Mouse (Mus musculus): ENCODE measurements at regions not wholly inside any gene's neighbourhood (a gene's known extent, or its start where the extent isn't known, plus 50 kb on each side); places are given as distances from the start of the nearest gene placed in this dataset.

DNA sequence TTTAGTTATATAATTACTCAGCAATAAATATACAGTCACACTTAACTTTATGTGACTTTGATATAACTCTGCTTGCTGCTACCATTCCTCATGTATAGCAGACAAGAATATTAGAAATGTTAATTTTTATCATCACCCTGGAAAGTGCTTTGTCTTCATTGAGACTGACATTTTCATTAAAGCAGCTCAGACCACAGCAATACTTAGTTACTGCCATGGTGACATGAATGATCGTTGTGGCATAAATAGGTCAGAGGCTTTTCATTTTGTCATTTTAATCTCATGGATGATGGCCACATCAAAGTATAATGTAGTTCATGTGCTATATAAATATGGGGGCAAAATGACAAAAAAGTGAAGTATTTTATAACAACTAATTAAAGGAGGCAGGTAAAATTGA, 498.1 kb downstream of the Slc22a22 start:
- 85% methylated on average over 1 of the region's 1 CpGs for WGBS
- Histone ChIP-seq H3K4me2 (ENCODE audit: low read depth, low read length) (no peak overlapping the region), H3K4me3 (ENCODE audit: low read length) (no peak overlapping the region), H3K9ac (ENCODE audit: low read length) (no peak overlapping the region), H3K4me1 (ENCODE audit: control insufficient read depth, insufficient read depth, low read length) (no peaks in the 10 kb centered on the region), H3K36me3 (ENCODE audit: control insufficient read depth, insufficient read depth) (no peaks in the 10 kb centered on the region), H3K9me3 (replicated peaks; ENCODE audit: control insufficient read depth, low read length) (no peaks in the 10 kb centered on the region), H3K27me3 (ENCODE audit: control insufficient read depth, insufficient read depth, low read length) (no peaks in the 10 kb centered on the region), H3K27ac (ENCODE audit: low read length) (no peak overlapping the region)
- no peak for ATAC-seq (replicated peaks; ENCODE audit: extremely low read depth, insufficient read depth, low FRiP score)

GRCm38 (mm10) chr15:56975446-56976433, 501.7 kb downstream of the Slc22a22 start:
- Histone ChIP-seq H3K4me1 (ENCODE audit: control insufficient read depth, insufficient read depth, low read length) (no peaks in the 10 kb centered on the region), H3K4me3 (ENCODE audit: low read length) (no peak overlapping the region), H3K4me2 (ENCODE audit: low read depth, low read length) (no peak overlapping the region), H3K9me3 (replicated peaks; ENCODE audit: control insufficient read depth, low read length) (no peaks in the 10 kb centered on the region), H3K36me3 (ENCODE audit: control insufficient read depth, insufficient read depth) (no peaks in the 10 kb centered on the region), H3K27me3 (ENCODE audit: control insufficient read depth, insufficient read depth, low read length) (no peaks in the 10 kb centered on the region), H3K9ac (ENCODE audit: low read length) (no peak overlapping the region), H3K27ac (ENCODE audit: low read length) (no peak overlapping the region)
- ATAC-seq (replicated peaks; ENCODE audit: extremely low read depth, insufficient read depth, low FRiP score) = no peak
- WGBS = 74% methylated on average over 4 of the region's 4 CpGs

DNA sequence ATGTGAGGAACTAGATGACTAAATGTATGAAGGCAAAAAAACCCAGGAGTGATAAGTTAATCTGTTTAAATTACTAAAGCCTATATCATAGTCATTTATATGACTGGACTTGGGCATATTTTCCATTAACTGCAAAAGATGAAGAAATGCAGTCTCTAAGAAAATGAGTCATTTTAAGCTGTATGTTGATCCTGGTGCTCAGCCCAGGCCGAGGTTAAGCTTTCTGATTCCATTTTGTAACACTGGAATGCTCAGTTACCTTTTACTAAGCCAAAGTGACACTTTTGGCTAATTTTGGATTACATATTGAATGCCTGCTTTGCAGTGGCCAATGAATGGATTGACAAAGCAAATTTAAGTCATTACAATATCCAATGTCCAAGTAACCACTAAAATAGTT, 507.3 kb downstream of the Slc22a22 start:
- Histone ChIP-seq H3K9ac (ENCODE audit: low read length) (no peak overlapping the region), H3K9me3 (replicated peaks; ENCODE audit: control insufficient read depth, low read length) (no peaks in the 10 kb centered on the region), H3K36me3 (ENCODE audit: control insufficient read depth, insufficient read depth) (no peaks in the 10 kb centered on the region), H3K4me2 (ENCODE audit: low read depth, low read length) (no peak overlapping the region), H3K4me1 (ENCODE audit: control insufficient read depth, insufficient read depth, low read length) (no peaks in the 10 kb centered on the region), H3K4me3 (ENCODE audit: low read length) (no peak overlapping the region), H3K27ac (ENCODE audit: low read length) (no peak overlapping the region), H3K27me3 (ENCODE audit: control insufficient read depth, insufficient read depth, low read length) (no peaks in the 10 kb centered on the region)
- WGBS = 62% methylated on average over 1 of the region's 1 CpGs
- no peak for ATAC-seq (replicated peaks; ENCODE audit: extremely low read depth, insufficient read depth, low FRiP score)

DNA sequence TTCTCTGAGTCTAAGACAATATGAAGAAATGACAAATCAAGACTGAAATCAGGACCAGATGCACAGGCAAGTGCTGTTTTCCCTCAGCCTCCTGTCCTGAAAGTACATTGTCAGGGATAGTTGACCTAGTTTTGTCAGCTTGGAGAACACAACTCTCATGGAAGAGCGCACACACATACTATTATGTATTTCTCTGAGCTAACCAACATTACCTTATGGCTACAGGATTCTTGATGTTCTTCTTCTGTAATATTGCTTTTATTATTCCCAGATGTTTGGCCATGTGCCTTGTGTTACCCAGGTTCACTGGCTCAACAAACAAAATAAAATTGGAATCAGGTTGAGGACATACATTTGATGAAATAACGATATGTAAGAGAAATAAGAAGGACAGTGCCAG, 521.1 kb downstream of the Slc22a22 start:
- no peak for ATAC-seq (replicated peaks; ENCODE audit: extremely low read depth, insufficient read depth, low FRiP score)
- 87% methylated on average over 2 of the region's 2 CpGs for WGBS
- H3K9me3 ChIP-seq (replicated peaks; ENCODE audit: control insufficient read depth, low read length) = no peaks in the 10 kb centered on the region
- H3K4me1 ChIP-seq (ENCODE audit: control insufficient read depth, insufficient read depth, low read length) = no peaks in the 10 kb centered on the region
- no peaks in the 10 kb centered on the region for H3K27me3 ChIP-seq (ENCODE audit: control insufficient read depth, insufficient read depth, low read length)
- no peak overlapping the region for H3K9ac ChIP-seq (ENCODE audit: low read length)
- H3K4me2 ChIP-seq (ENCODE audit: low read depth, low read length) = no peak overlapping the region
- H3K36me3 ChIP-seq (ENCODE audit: control insufficient read depth, insufficient read depth) = no peaks in the 10 kb centered on the region
- H3K4me3 ChIP-seq (ENCODE audit: low read length) = no peak overlapping the region
- H3K27ac ChIP-seq (ENCODE audit: low read length) = no peak overlapping the region

- H3K9me3 ChIP-seq (replicated peaks; ENCODE audit: control insufficient read depth, low read length) = no peaks in the 10 kb centered on the region
- H3K4me3 ChIP-seq (ENCODE audit: low read length) = no peak overlapping the region
- no peaks in the 10 kb centered on the region for H3K36me3 ChIP-seq (ENCODE audit: control insufficient read depth, insufficient read depth)
These were observed 525.2 kb downstream of the Slc22a22 start for GRCm38 (mm10) chr15:56952176-56952575.

DNA sequence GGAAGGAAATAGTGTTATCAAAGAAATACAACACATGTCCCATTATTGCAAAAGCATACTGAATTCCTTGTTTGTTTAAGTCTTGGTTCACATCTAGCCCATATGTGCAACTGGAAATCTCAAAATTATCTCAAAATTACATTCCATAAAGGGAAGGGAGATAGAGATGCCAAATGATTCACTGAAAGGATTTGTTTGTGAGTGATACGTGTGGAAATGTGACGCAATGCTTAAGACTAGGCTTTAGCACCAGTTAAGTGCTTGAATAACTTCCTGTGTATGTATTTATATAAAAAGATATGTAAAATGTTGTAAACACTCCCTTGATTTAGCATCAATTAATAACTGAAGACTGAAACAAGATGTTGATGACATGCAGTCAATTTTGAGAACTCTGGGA, 526.6 kb downstream of the Slc22a22 start:
- Histone ChIP-seq H3K4me1 (ENCODE audit: control insufficient read depth, insufficient read depth, low read length) (no peaks in the 10 kb centered on the region), H3K27me3 (ENCODE audit: control insufficient read depth, insufficient read depth, low read length) (no peaks in the 10 kb centered on the region), H3K9ac (ENCODE audit: low read length) (no peak overlapping the region), H3K4me2 (ENCODE audit: low read depth, low read length) (no peak overlapping the region), H3K27ac (ENCODE audit: low read length) (no peak overlapping the region), H3K9me3 (replicated peaks; ENCODE audit: control insufficient read depth, low read length) (no peaks in the 10 kb centered on the region), H3K4me3 (ENCODE audit: low read length) (no peak overlapping the region), H3K36me3 (ENCODE audit: control insufficient read depth, insufficient read depth) (no peaks in the 10 kb centered on the region)
- no peak for ATAC-seq (replicated peaks; ENCODE audit: extremely low read depth, insufficient read depth, low FRiP score)
- 68% methylated on average over 2 of the region's 2 CpGs for WGBS

More at GRCm38 (mm10) chr15:56952176-56952575, 525.2 kb downstream of the Slc22a22 start:
- H3K4me1 ChIP-seq (ENCODE audit: control insufficient read depth, insufficient read depth, low read length) = no peaks in the 10 kb centered on the region
- no peaks in the 10 kb centered on the region for H3K27me3 ChIP-seq (ENCODE audit: control insufficient read depth, insufficient read depth, low read length)
- no peak overlapping the region for H3K27ac ChIP-seq (ENCODE audit: low read length)
- H3K9ac ChIP-seq (ENCODE audit: low read length) = no peak overlapping the region
- no peak overlapping the region for H3K4me2 ChIP-seq (ENCODE audit: low read depth, low read length)
- no peak for ATAC-seq (replicated peaks; ENCODE audit: extremely low read depth, insufficient read depth, low FRiP score)

DNA sequence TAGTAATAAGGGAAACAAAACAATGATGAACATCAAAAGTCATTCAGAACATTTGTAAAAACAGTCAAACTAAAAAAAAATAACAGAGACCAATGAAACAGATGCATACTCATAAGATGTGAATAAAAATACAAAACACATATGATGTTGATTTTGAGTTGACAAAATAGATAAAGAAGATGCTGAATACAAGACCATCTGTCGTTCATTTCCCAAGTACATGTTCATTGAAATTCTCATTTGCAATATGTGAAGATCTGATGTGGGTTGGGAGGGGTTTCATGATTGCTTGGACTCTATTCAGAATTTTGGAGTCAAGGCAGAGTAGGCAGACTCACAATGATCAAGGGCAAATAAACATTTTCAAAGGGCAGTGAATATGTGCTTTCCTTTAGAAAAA, 536.5 kb downstream of the Slc22a22 start:
- Histone ChIP-seq H3K4me1 (ENCODE audit: control insufficient read depth, insufficient read depth, low read length) (no peaks in the 10 kb centered on the region), H3K4me3 (ENCODE audit: low read length) (no peak overlapping the region), H3K4me2 (ENCODE audit: low read depth, low read length) (no peak overlapping the region), H3K9me3 (replicated peaks; ENCODE audit: control insufficient read depth, low read length) (no peaks in the 10 kb centered on the region), H3K9ac (ENCODE audit: low read length) (no peak overlapping the region), H3K27ac (ENCODE audit: low read length) (no peak overlapping the region), H3K27me3 (ENCODE audit: control insufficient read depth, insufficient read depth, low read length) (no peaks in the 10 kb centered on the region), H3K36me3 (ENCODE audit: control insufficient read depth, insufficient read depth) (no peaks in the 10 kb centered on the region)
- WGBS = 85% methylated on average over 1 of the region's 1 CpGs
- no peak for ATAC-seq (replicated peaks; ENCODE audit: extremely low read depth, insufficient read depth, low FRiP score)

GRCm38 (mm10) chr15:56896553-56896952, 580.9 kb downstream of the Slc22a22 start:
- no peak for ATAC-seq (replicated peaks; ENCODE audit: extremely low read depth, insufficient read depth, low FRiP score)
- H3K9ac ChIP-seq (ENCODE audit: low read length) = no peak overlapping the region
- no peaks in the 10 kb centered on the region for H3K36me3 ChIP-seq (ENCODE audit: control insufficient read depth, insufficient read depth)
- no peaks in the 10 kb centered on the region for H3K27me3 ChIP-seq (ENCODE audit: control insufficient read depth, insufficient read depth, low read length)
- no peak overlapping the region for H3K4me3 ChIP-seq (ENCODE audit: low read length)
- H3K4me1 ChIP-seq (ENCODE audit: control insufficient read depth, insufficient read depth, low read length) = no peaks in the 10 kb centered on the region
- H3K27ac ChIP-seq (ENCODE audit: low read length) = no peak overlapping the region
- H3K4me2 ChIP-seq (ENCODE audit: low read depth, low read length) = no peak overlapping the region
- H3K9me3 ChIP-seq (replicated peaks; ENCODE audit: control insufficient read depth, low read length) = no peaks in the 10 kb centered on the region

DNA sequence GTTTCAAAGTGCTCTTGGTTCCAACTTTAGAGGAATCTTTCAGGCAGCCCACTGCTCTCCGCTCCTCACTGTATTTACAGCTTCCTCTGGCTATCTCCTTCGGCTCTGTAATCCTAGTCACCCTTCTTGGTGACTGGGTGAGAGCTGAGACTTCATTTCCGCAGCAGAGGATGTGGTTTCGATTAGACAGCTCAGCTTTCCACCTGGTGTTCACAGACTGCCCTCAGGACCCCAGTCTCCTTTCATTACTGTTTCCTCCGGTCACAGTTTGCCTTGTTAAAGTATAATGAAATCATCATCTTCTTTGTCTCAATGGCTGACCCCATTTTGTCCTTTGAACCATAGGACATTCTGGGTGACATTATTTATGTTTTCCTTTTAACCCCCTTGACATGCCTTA, 595.9 kb downstream of the Slc22a22 start:
- Histone ChIP-seq H3K27ac (ENCODE audit: low read length) (no peak overlapping the region), H3K9ac (ENCODE audit: low read length) (no peak overlapping the region), H3K4me2 (ENCODE audit: low read depth, low read length) (no peak overlapping the region), H3K4me3 (ENCODE audit: low read length) (no peak overlapping the region), H3K36me3 (ENCODE audit: control insufficient read depth, insufficient read depth) (no peaks in the 10 kb centered on the region), H3K4me1 (ENCODE audit: control insufficient read depth, insufficient read depth, low read length) (no peaks in the 10 kb centered on the region), H3K27me3 (ENCODE audit: control insufficient read depth, insufficient read depth, low read length) (no peaks in the 10 kb centered on the region), H3K9me3 (replicated peaks; ENCODE audit: control insufficient read depth, low read length) (peaks cover 4% of the 10 kb centered on the region; the same call in 1 of the 2 replicates)
- ATAC-seq (replicated peaks; ENCODE audit: extremely low read depth, insufficient read depth, low FRiP score) = no peak
- WGBS = 62% methylated on average over 5 of the region's 5 CpGs
